Mouse (Mus musculus) CH12.LX (cell line): ENCODE data around the gene Mrpl58. TPM values are rescaled to one million over a fixed set of nuclear protein-coding genes. Genes with fewer than 3 reads are reported as not detected.

ENCODE experiments used
- DNase-seq: peaks from one replicate; pipeline ENCODE4 v3.0.0-alpha.2; 2013; ENCODE audit errors: extremely low read depth
- H3K27ac ChIP-seq: 2 replicates; pipeline ENCODE4 v1.5.1; 2012; ENCODE audit warnings: low read depth, mild to moderate bottlenecking, control low read depth, moderate library complexity; ENCODE audit not compliant: insufficient read depth
- H3K27me3 ChIP-seq: replicated peaks from 2 replicates; pipeline ENCODE3; 2012; ENCODE audit warnings: inconsistent platforms
- H3K36me3 ChIP-seq, 2 experiments: replicated peaks in 1 of 2; 2 replicates each; pipeline versions ENCODE3 to v1.6.1; 2012; ENCODE audit warnings: inconsistent platforms in 1 of 2, low read length in 1 of 2, mild to moderate bottlenecking in 1 of 2, mixed read lengths in 1 of 2, moderate library complexity in 1 of 2; ENCODE audit not compliant: control insufficient read depth in 1 of 2, insufficient read depth in 1 of 2
- H3K4me1 ChIP-seq, 2 experiments: 2 replicates each; pipeline ENCODE4 v1.6.1; 2012; ENCODE audit warnings: inconsistent platforms in 1 of 2, moderate library complexity in 1 of 2; ENCODE audit not compliant: insufficient read depth in 2 of 2, control insufficient read depth in 1 of 2
- H3K4me2 ChIP-seq: 2 replicates; pipeline ENCODE4 v1.6.1; 2012; ENCODE audit warnings: low read depth, mild to moderate bottlenecking, control low read depth; ENCODE audit not compliant: poor library complexity, insufficient read depth, severe bottlenecking
- H3K4me3 ChIP-seq, 3 experiments: fragments of 150-350 bp in 1 of 3; sonication (generic) in 1 of 3; replicated peaks in 1 of 3; 2 replicates each; pipeline versions ENCODE3 to v1.5.1; 2011 to 2012; ENCODE audit warnings: low read depth in 2 of 3, low read length in 2 of 3, mild to moderate bottlenecking in 2 of 3, moderate library complexity in 2 of 3, control low read depth in 1 of 3, improper control_type of control experiment in 1 of 3, inconsistent platforms in 1 of 3, mixed read lengths in 1 of 3; ENCODE audit not compliant: poor library complexity in 1 of 3
- H3K79me2 ChIP-seq: replicated peaks from 2 replicates; pipeline ENCODE4 v1.6.1; 2012; ENCODE audit warnings: mild to moderate bottlenecking, moderate library complexity; ENCODE audit not compliant: control insufficient read depth, poor library complexity, insufficient read depth, severe bottlenecking; ENCODE audit errors: extremely low read depth
- H3K9ac ChIP-seq: 2 replicates; pipeline ENCODE4 v1.6.1; 2012; ENCODE audit warnings: low read depth, mild to moderate bottlenecking, control low read depth, moderate library complexity; ENCODE audit not compliant: insufficient read depth
- H3K9me3 ChIP-seq: replicated peaks from 2 replicates; pipeline ENCODE3; 2012; ENCODE audit warnings: low read length, inconsistent platforms, mixed read lengths
- CHD2 ChIP-seq: IDR thresholded peaks from 2 replicates; pipeline ENCODE4 v1.6.1; 2011; ENCODE audit warnings: low read length, improper control_type of control experiment
- E2F4 ChIP-seq: IDR thresholded peaks from 2 replicates; pipeline ENCODE4 v1.6.1; 2011; ENCODE audit warnings: low read depth, low read length, improper control_type of control experiment; ENCODE audit not compliant: insufficient replicate concordance
- ELF1 ChIP-seq: IDR thresholded peaks from 2 replicates; pipeline ENCODE4 v1.6.1; 2014; ENCODE audit warnings: low read depth, mild to moderate bottlenecking, inconsistent platforms, low read length, improper control_type of control experiment
- GABPA ChIP-seq: IDR thresholded peaks from 2 replicates; pipeline ENCODE4 v1.6.1; 2012; ENCODE audit warnings: low read depth, low read length, improper control_type of control experiment, inconsistent platforms; ENCODE audit not compliant: insufficient replicate concordance
- HCFC1 ChIP-seq: IDR thresholded peaks from 2 replicates; pipeline ENCODE4 v1.6.1; 2012; ENCODE audit warnings: low read depth, mild to moderate bottlenecking, inconsistent platforms, low read length, improper control_type of control experiment
- IRF4 ChIP-seq: IDR thresholded peaks from 2 replicates; pipeline ENCODE4 v1.6.1; 2014; ENCODE audit warnings: low read depth, mild to moderate bottlenecking, inconsistent platforms, low read length, improper control_type of control experiment
- JUN ChIP-seq: IDR thresholded peaks from 2 replicates; pipeline ENCODE4 v1.6.1; 2011; ENCODE audit warnings: low read depth, mild to moderate bottlenecking, low read length, improper control_type of control experiment, moderate library complexity; ENCODE audit not compliant: insufficient read depth
- JUND ChIP-seq: conservative IDR thresholded peaks from 2 replicates; pipeline ENCODE4 v1.6.1; 2011; ENCODE audit warnings: low read depth, low read length, improper control_type of control experiment
- KAT2A ChIP-seq: IDR thresholded peaks from 2 replicates; pipeline ENCODE4 v1.6.1; 2012; ENCODE audit warnings: low read length, improper control_type of control experiment, inconsistent platforms; ENCODE audit not compliant: insufficient replicate concordance
- MAFK ChIP-seq: IDR thresholded peaks from 2 replicates; pipeline ENCODE4 v1.6.1; 2011; ENCODE audit warnings: low read length, improper control_type of control experiment; ENCODE audit not compliant: insufficient replicate concordance
- MAZ ChIP-seq: IDR thresholded peaks from 2 replicates; pipeline ENCODE4 v1.6.1; 2012; ENCODE audit warnings: low read depth, mild to moderate bottlenecking, inconsistent platforms, low read length, improper control_type of control experiment, moderate library complexity
- MEF2A ChIP-seq: IDR thresholded peaks from 2 replicates; pipeline ENCODE4 v1.6.1; 2014; ENCODE audit warnings: low read depth, mild to moderate bottlenecking, inconsistent platforms, low read length, improper control_type of control experiment, borderline replicate concordance
- MXI1 ChIP-seq: IDR thresholded peaks from 2 replicates; pipeline ENCODE4 v1.6.1; 2011; ENCODE audit warnings: mild to moderate bottlenecking, low read depth, low read length, improper control_type of control experiment
- NELFE ChIP-seq: IDR thresholded peaks from 2 replicates; pipeline ENCODE4 v1.6.1; 2011; ENCODE audit warnings: low read depth, low read length, improper control_type of control experiment
- NRF1 ChIP-seq: IDR thresholded peaks from 2 replicates; pipeline ENCODE4 v1.6.1; 2014; ENCODE audit warnings: low read depth, mild to moderate bottlenecking, inconsistent platforms, low read length, improper control_type of control experiment, moderate library complexity
- POLR2A ChIP-seq: IDR thresholded peaks from 2 replicates; pipeline ENCODE4 v1.6.1; 2011; ENCODE audit warnings: low read depth, mild to moderate bottlenecking, improper control_type of control experiment, low read length
- POLR2AphosphoS2 ChIP-seq: IDR thresholded peaks from 2 replicates; pipeline ENCODE4 v1.6.1; 2011; ENCODE audit warnings: low read depth, low read length, improper control_type of control experiment
- SIN3A ChIP-seq: IDR thresholded peaks from 2 replicates; pipeline ENCODE4 v1.6.1; 2012; ENCODE audit warnings: low read length, improper control_type of control experiment, inconsistent platforms
- TBP ChIP-seq: conservative IDR thresholded peaks from 2 replicates; pipeline ENCODE4 v1.6.1; 2011; ENCODE audit warnings: low read depth, low read length, improper control_type of control experiment
- TCF12 ChIP-seq: IDR thresholded peaks from 2 replicates; pipeline ENCODE4 v1.6.1; 2014; ENCODE audit warnings: low read depth, mild to moderate bottlenecking, inconsistent platforms, low read length, improper control_type of control experiment
- UBTF ChIP-seq: IDR thresholded peaks from 2 replicates; pipeline ENCODE4 v1.6.1; 2012; ENCODE audit warnings: low read depth, mild to moderate bottlenecking, inconsistent platforms, low read length, improper control_type of control experiment, moderate library complexity
- USF1 ChIP-seq: IDR thresholded peaks from 2 replicates; pipeline ENCODE4 v1.6.1; 2014; ENCODE audit warnings: low read depth, mild to moderate bottlenecking, inconsistent platforms, low read length, improper control_type of control experiment
- ZC3H11A ChIP-seq: IDR thresholded peaks from 2 replicates; pipeline ENCODE4 v1.6.1; 2012; ENCODE audit warnings: low read depth, mild to moderate bottlenecking, inconsistent platforms, low read length, improper control_type of control experiment
- ZMIZ1 ChIP-seq: IDR thresholded peaks from 2 replicates; pipeline ENCODE4 v1.6.1; 2012; ENCODE audit warnings: low read depth, mild to moderate bottlenecking, inconsistent platforms, low read length, improper control_type of control experiment
- dilution Hi-C: fragments of 300-500 bp; cut with MboI; formaldehyde crosslinking; loops from 2 replicates; pipeline ENCODE4 v1.14.3; 2020; ENCODE audit warnings: low sequenced_read_pairs; ENCODE audit not compliant: extremely low pct_unique_long_range_greater_than_20kb, extremely low pct_ligation_motif_present
- in situ Hi-C: fragments of 300-500 bp; cut with MboI; formaldehyde crosslinking; loops from 3 replicates; pipeline ENCODE4 v1.14.3; 2019; ENCODE audit warnings: low sequenced_read_pairs, low pct_ligation_motif_present, low pct_unique_long_range_greater_than_20kb, mixed read lengths
- polyA plus RNA-seq: library from polyadenylated mRNA; unstranded; fragments of >175 nt; gene quantifications from 2 replicates; pipeline ENCODE4 v1.2.1, GENCODE M21; 2012; ENCODE audit warnings: low read depth; ENCODE audit not compliant: insufficient read length
- total RNA-seq, 2 experiments: library from RNA; depleted of rRNA; stranded (reverse); fragments of 300-350 nt in 1 of 2; fragments of >200 nt in 1 of 2; gene quantifications; 2 replicates each; pipeline ENCODE4 v1.2.3; 2012 to 2014

Mrpl58 gene
- total and polyA plus RNA-seq, 3 experiments = 113 to 161 (median 157) TPM

DNA sequence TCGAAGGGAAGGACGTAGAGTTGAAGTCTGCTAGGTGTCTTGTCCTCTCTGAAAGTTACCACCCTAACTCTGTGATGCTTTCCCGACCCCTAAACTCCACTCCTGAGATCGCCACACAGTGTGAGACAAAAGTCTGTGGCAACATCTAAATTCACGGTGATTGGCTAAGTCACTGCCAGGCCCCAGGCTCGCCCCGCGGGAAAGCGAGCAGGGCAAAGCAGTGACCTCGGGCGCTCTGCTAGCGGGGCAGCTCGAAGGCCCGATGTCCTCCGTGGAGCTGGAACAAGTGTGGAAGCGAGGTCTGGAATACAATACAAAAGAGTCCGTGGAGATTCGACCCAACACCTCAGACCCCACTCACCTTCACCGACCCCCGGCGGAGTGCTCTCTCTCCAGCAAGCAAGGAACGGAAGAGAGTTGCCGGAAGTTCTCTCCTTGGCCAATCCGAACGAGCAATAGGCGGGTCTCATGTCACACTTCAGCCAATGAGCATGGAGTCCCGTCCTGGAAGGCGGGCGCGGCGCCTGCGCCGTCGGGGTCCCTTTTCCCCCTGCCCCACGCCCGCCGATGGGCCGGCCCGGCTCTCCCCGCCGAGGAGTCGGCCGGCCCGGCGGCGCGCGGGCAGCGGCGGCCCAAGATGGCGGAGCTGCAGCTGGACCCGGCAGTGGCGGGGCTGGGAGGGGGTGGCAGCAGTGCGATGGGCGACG is 16.1 kb downstream of the Mrpl58 start, which contains the start of the genes Atp5h and Kctd2:
Atp5h (minus strand) TSS at position 432 of the 707 bp plus-strand sequence.
Kctd2 (plus strand) TSS at position 598 of the 707 bp plus-strand sequence.
- peak within 1 kb of the TSS; percentile 93 for H3K4me2 ChIP-seq
- peak within 1 kb of the TSS; percentile 81 to 99 (median 84) for H3K4me3 ChIP-seq
- H3K9ac ChIP-seq = peak within 1 kb of the TSS; percentile 85
- H3K79me2 ChIP-seq = peaks cover 27% of the 10 kb centered on the region
- peaks cover 3 to 52% of the 10 kb centered on the region in 2 experiments for H3K4me1 ChIP-seq
- peaks cover 21 to 54% of the 10 kb centered on the region in 2 experiments for H3K36me3 ChIP-seq
- in situ Hi-C loops (loop anchor here (10.0 kb wide), 1 partner anchor 55 kb away; the partner anchor contains the start of gene Armc7), dilution Hi-C loops (no loop called here)
- no peaks in the 10 kb centered on the region for H3K9me3 ChIP-seq
- H3K27me3 ChIP-seq = no peaks in the 10 kb centered on the region
- peak; percentile 54; the same call in 1 of the 2 replicates for TF ChIP-seq POLR2AphosphoS2
- peak; percentile 92 for TF ChIP-seq NELFE
- no peak; the same call in 1 of the 2 replicates for TF ChIP-seq TBP
- peak; percentile 69 for TF ChIP-seq USF1
- no peak for TF ChIP-seq JUND
- TF ChIP-seq GABPA = no peak
- peak; percentile 62; the same call in 1 of the 2 replicates for TF ChIP-seq ZMIZ1
- peak; percentile 46; the same call in 1 of the 2 replicates for TF ChIP-seq MAZ
- peak; percentile 58; the same call in 1 of the 2 replicates for TF ChIP-seq MXI1
- peak; percentile 93 for TF ChIP-seq TCF12
- peak; percentile 64 for TF ChIP-seq IRF4
- peak; percentile 93 for TF ChIP-seq CHD2
- no peak for TF ChIP-seq ZC3H11A
- TF ChIP-seq MEF2A = peak; percentile 73
- peak; percentile 88 for TF ChIP-seq HCFC1
- TF ChIP-seq MAFK = no peak
- peak; percentile 94 for TF ChIP-seq NRF1
- TF ChIP-seq POLR2A = peak; percentile 93
- TF ChIP-seq JUN = no peak
- peak; percentile 88 for TF ChIP-seq ELF1
- peak; percentile 89; the same call in 1 of the 2 replicates for TF ChIP-seq KAT2A
- no peak for TF ChIP-seq UBTF
- TF ChIP-seq SIN3A = peak; percentile 44; the same call in 1 of the 2 replicates
- no peak for TF ChIP-seq E2F4
- DNase-seq = peak; percentile 97
- H3K27ac ChIP-seq = no peak within 1 kb of the TSS
